Mouse (Mus musculus) embryo, embryonic 11.5 days (tissue): ENCODE measurements around the gene Pkmyt1.

Source experiments
- DNase-seq: peaks from one replicate; pipeline ENCODE4 v3.0.0-alpha.2; 2012; ENCODE audit warnings: low read depth, low spot score

Pkmyt1 gene

DNA sequence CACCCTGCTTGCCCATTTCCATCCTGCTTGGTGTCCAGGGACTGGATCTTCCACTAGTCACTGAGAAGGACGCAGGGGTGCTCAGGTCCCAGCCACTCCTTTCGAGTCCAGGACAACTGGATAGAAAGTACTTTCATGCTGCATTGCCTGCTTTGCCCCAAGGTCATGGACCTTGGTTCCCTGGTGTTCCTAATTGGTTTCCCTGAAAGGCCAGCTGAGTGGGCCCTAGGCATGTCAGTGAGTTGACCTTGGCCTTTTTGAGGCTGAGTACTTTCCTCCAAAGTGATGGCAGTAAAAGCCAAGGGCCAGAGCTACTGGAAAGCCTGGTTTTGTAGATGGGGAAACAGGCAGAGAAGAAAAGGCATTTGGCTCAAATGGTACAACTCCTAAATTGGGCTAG, 4.2 kb upstream of the Pkmyt1 start:
- DNase-seq: no peak

DNA sequence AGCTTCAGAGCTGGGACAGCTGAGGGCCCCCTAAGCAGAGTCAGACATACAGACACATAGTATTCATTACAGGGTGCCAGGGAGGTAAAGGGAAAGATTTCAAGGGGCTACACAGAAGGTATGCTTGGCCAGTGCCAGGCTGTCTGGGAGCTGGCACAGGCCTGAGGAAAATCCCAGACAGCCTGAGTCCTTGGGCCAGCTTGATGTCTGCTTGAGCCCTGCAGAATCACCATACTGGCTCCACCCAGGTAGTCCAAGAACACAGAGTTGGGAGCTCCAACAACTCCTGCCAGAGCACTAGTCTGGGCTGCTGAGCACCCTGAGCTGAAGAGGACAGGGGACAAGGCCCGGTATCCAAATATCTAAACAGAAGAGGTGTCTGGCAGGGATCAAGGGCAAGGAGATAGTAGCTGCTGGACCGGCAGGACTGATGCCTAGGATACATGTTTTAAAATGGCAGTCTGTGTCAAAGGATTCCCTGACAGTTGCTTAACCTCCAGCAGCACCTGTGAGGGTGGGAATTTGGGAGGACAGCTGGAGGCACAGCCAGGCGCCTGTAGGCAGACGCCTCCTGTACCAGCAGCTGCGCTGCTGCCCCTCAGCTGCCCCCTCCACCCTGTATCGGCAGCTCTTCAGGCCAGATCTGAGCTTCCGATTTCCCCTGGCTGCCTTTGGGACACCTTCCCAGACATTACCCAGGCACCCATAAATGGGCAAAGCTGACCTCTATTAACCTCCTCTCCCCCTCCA, 3.6 kb upstream of the Pkmyt1 start, which contains the start of gene 1520401A03Rik:
TSS of gene 1520401A03Rik (minus strand) at position 408 of the 750 bp plus-strand sequence.
- DNase-seq: no peak

- DNase-seq: no peak
These were observed 659 bp upstream of the Pkmyt1 start for GRCm38 (mm10) chr17:23725477-23725876.

GRCm38 (mm10) chr17:23726758-23727142, 614 bp downstream of the Pkmyt1 start:
- peak; percentile 59 for DNase-seq

GRCm38 (mm10) chr17:23730441-23730840, 4.3 kb downstream of the Pkmyt1 start:
- no peak for DNase-seq

DNA sequence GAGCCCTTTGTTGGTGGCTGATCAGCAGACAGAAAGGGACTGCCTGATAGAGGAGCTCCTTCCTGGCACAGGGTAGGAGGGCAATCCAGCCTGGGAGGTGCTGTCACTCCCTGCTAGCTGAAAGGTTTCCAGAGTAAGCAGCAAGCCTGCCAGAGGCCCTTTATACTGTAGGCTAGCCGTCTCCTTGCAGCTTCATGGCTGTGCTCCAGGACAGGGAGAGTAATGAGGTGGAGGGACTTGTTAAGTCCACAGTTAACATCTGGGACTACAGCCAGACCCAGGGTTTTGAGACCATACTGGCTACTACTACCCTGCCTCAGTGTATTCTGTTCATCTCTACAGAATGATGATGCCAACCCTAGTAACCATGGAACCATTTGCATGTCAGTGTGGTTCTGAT, 8.2 kb downstream of the Pkmyt1 start:
- no peak for DNase-seq

GRCm38 (mm10) chr17:23737493-23738445, 11.6 kb downstream of the Pkmyt1 start:
- no peak for DNase-seq

DNA sequence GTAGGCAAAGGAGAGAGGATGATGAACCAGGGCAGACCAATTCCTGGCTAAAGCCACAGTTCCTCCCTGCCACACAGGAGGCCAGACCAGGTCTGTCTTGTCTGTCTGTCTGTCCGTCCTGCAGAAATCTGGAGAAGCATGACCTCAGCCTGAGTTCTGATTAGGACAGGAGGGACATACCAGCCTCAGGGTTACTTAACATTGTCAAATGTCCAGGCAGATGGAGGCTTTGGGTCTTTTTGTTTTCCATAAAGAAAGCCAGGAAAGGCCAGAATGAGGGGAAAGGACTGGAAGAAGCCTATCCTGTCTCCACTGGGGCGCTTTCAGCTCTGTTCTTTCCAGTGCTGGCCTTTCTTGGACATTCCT, 12.7 kb downstream of the Pkmyt1 start:
- DNase-seq: no peak

DNA sequence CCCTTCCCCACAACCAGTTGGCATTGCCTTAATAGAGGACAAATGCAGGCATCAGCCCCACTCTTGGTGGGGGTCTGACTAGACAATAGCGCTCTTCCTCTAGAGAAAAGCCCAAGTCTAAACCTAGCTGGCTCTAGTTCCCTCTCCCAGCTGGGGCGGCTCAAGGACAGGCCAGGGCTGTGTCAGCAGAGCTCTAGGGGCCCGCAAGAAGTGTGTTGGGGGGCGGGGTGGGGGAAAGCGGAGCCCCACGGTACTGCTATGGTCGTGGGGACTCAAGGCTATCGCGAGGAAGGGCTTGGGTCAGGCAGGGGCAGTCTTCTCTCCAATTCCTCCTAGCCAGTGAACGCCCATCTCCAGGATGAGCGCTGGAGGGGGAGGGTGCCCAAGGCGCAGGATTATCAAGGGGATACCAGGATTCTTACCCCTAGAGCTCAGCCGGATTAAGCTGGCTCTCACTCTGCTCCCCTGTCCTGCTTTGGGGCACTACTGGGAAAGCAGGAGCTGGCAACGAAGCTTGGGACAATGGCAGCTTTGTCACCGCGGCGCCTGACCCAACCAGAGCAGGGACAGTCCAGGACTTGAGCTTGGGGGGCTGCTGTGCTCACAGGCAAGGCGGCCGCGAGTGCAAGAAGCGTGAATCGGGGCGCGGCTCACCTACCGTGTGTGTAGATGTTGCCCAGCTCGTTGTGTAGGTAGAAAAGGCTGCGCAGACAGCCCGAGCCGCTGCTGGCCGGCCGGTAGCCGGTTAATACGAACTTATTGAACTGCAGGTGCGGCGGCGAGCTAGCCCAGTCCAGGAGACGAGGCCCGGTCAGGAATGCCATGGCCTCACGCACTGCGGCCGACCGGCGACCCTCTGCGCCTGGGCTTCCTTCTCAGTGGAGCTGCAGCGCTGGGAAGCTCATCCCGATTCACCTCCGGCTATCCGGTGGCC, 13.3 kb downstream of the Pkmyt1 start:
- no peak for DNase-seq

- peak; percentile 79 for DNase-seq
These were observed 14.0 kb downstream of the Pkmyt1 start for GRCm38 (mm10) chr17:23740136-23740584.

DNA sequence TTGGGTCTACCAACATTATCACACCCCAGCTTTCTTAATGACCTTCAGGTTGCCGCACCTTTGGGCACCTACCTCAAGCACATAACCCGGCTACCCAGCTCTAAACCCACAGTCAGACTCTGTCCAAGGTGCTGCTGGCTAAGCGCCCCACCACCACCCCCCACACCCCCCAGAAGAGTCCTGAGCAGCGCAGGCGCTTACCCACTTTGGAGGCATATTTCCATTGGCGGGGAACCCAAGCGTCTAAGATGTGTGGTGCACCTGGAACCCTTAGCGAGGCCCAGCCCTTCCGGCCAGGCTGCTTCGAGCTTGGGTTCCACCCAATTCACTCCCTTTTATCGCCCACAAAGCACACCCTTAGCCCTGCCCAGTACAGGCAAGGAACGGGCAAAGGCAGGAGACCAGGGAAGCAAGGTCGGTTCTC, 14.5 kb downstream of the Pkmyt1 start, which contains the start of gene Paqr4:
TSS of gene Paqr4 (minus strand) at position 270 of the 424 bp plus-strand sequence.
- DNase-seq: no peak

GRCm38 (mm10) chr17:23741359-23742209, 15.4 kb downstream of the Pkmyt1 start:
- no peak for DNase-seq

DNA sequence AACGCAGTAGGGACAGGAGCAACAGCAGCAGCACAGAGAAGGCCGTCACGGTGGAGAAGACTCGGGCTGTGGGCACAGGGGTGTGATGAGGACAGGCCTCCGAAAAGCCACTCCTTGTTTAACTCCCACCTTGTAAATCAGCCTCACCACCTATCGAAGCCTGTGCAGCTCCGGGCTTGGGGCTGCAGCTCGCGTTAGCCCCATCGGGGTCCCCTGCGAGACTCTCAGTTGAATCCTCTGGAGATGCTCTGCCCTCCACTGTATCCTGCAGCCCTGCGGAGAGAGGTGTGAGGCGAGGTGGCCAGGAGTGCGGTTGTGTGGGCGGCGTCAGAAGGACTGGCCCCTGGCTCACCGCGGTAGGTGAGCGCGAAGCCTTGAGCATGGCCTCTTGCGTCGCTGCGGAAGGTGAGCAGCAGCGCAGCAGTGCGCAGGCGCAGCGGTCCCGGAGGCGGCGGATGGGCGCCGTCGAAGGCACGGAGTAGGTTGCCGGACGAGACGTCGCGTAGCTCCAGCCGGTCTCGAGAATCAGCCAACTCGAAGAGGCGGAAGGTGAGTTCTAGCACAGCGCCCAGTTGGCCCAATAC, 16.2 kb downstream of the Pkmyt1 start:
- no peak for DNase-seq

- no peak for DNase-seq
These were observed 16.8 kb downstream of the Pkmyt1 start for GRCm38 (mm10) chr17:23742941-23743340.

GRCm38 (mm10) chr17:23744076-23744475, 17.9 kb downstream of the Pkmyt1 start:
- DNase-seq: no peak

DNA sequence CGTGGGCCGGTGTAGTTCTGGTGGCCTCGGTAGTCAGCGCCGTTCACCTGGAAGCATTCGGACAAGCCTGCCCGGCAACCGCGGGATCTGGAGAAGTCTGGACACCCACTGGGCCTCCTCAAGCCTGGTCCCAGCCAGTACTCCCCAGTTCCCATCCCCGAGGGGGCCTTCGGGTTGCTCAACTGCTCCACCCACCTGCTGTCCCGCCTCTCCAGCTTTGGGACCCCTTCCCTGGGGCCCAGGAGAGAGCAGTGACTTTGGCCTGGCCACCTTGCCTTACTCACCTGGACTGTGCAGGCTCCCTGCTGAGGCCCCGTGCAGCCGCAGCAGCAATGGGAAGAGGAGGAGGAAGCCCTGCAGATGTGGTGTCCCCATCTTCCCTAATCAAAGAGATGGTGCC, 18.5 kb downstream of the Pkmyt1 start:
- DNase-seq: no peak

DNA sequence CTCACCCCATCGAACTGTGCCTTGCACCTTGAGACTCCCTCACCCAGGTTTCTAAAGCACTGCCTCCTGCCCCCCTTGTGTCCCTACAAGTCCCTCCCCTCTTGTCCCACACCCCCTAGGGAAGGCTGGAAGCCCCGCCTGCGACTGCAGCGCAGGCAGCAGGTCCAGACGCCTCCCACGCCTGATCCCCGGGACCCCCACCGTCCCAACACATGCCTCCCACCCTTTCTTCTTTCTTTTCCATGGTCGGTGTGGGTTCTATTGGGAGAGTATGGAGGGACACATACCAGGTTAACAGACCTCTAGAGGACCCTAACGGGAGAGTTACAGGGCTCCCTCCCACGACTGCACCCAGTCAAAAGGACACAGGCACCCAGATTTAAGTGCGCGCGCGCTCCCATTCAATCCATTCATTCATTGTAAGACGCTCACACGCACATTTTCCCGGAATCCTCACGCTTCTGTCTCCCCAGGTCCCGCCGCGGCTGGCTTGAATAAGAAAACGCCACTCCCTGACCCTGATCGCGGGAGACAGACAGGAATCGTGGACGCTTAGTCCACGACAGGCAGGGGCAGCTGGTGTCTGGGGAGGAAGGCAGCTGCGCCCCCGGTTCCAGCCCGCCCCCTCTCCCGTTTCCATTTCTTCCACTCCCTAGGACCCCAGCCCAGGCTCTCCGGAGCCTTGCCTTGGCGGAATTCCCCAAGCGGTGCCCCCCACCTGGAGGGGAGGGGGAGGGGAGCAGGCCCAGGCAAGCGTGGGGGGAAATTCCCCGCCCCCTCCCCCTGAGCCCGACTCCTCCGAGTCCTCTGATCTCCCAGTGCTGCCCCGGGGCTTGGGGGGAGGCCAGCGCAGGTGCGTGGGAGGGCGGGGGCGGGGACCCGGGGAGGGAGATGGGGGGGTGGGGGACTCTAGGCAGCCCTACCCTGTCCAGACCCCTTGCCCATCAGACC, 19.4 kb downstream of the Pkmyt1 start, which contains the start of gene Kremen2:
TSS of gene Kremen2 (minus strand) at position 533 of the 951 bp plus-strand sequence.
- DNase-seq: no peak

DNA sequence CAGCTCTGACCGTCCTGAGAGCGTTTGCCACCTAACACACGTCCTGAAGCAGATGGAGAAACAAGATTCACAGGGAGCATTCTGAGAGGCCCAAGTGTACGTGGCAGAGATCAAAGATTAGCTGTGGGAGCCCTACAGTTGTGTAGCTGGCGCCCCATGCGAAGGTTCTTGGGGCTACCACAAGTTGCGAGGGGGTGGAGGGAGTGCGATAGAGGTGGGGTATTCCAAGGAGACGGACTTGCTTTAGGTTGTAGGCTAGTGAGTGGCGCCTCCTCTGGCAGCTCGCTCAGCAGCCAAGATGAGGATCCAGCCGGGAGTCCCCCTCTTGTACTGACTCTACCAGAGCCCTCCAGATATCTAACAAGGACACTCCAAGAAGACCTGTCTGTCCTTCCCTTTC, 20.2 kb downstream of the Pkmyt1 start:
- no peak for DNase-seq

DNA sequence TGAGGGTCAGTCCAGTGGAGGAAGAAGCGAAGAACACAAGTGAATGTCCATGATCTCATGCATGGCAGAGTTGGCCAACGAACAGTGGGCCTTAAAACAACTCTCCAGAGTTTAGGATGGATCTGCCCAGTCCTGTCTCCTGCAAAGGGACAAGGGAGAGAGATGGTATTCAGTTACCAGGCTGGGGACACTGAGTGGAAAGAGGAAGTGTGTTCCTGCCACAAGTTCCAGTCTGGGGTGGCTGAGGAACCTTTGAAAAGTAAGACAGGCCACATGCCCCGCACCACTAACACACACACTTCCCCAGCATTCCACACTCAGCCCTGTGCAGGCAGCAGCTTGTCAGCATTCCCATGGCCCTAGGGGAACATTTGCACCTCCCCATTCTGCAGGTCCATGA, 20.6 kb downstream of the Pkmyt1 start:
- DNase-seq: no peak
